Mouse (Mus musculus): ENCODE measurements at regions not wholly inside any gene's neighbourhood (a gene's known extent, or its start where the extent isn't known, plus 50 kb on each side); places are given as distances from the start of the nearest gene placed in this dataset.

DNA sequence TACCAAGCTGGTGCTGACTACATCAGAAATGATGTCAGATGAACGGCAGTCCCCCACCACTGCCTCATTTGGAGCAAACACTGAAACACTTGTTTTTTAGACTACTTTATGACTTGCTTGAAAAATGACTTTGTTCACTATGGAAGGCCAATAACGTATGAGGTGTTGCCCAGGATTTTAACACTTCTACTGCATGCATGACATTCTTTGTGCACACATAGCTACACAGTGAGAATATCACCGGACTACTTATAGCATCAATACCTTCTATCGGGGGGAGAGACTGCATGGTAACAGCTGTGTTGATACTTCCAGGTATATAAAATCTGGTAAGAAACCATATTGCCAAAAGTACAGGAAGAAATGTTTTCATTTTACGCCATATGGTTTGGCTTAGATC lies 364.5 kb downstream of the Fbxo8 start:
- no peak for DNase-seq
- 86% methylated on average over 5 of the region's 5 CpGs for WGBS

GRCm38 (mm10) chr8:56915989-56916388 lies 365.1 kb downstream of the Fbxo8 start:
- no peak overlapping the region for H3K4me3 ChIP-seq (replicated peaks; ENCODE audit: extremely low read depth, low read depth, low read length)
- DNase-seq: no peak
- WGBS: 76% methylated on average over 5 of the region's 5 CpGs
- H3K4me1 ChIP-seq (ENCODE audit: control insufficient read depth, insufficient read depth, low read length): no peaks in the 10 kb centered on the region
- no peak for TF ChIP-seq CTCF (IDR thresholded peaks at IDR 0.05; ENCODE audit: insufficient read depth, low read length)
- TF ChIP-seq POLR2A (IDR thresholded peaks at IDR 0.05; ENCODE audit: borderline replicate concordance, extremely low read depth, low read depth, low read length): no peak

More for the DNA sequence above, 364.5 kb downstream of the Fbxo8 start:
- Histone ChIP-seq H3K4me3 (replicated peaks; ENCODE audit: extremely low read depth, low read depth, low read length) (no peak overlapping the region), H3K4me1 (ENCODE audit: control insufficient read depth, insufficient read depth, low read length) (no peaks in the 10 kb centered on the region)
- TF ChIP-seq CTCF (IDR thresholded peaks at IDR 0.05; ENCODE audit: insufficient read depth, low read length) (no peak), POLR2A (IDR thresholded peaks at IDR 0.05; ENCODE audit: borderline replicate concordance, extremely low read depth, low read depth, low read length) (no peak)

GRCm38 (mm10) chr8:56924724-56925123 lies 373.8 kb downstream of the Fbxo8 start:
- no peak overlapping the region for H3K4me3 ChIP-seq (replicated peaks; ENCODE audit: extremely low read depth, low read depth, low read length)
- TF ChIP-seq POLR2A (IDR thresholded peaks at IDR 0.05; ENCODE audit: borderline replicate concordance, extremely low read depth, low read depth, low read length): no peak
- no peak for TF ChIP-seq CTCF (IDR thresholded peaks at IDR 0.05; ENCODE audit: insufficient read depth, low read length)
- H3K4me1 ChIP-seq (ENCODE audit: control insufficient read depth, insufficient read depth, low read length): no peaks in the 10 kb centered on the region
- no peak for DNase-seq
- 3% methylated on average over 1 of the region's 1 CpGs for WGBS

DNA sequence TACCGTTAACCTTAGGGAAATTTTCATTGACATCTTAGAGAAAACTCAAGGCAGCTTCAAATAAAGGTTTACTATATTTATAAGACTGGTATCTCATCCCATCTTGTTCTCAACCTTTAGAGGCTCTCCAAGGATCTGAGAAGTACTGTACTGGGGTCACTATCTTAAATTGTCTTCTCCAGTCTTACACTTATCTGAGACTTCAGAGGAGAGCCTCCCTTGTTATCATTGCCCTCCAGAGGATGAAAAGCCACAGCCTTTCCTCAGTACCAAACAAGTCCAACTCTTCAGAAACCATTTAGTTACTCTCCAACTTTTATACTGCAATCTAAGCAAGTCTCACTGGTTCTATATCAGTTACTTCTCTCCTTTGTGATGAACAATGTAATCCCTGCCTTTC lies 376.3 kb downstream of the Fbxo8 start:
- Histone ChIP-seq H3K4me1 (ENCODE audit: control insufficient read depth, insufficient read depth, low read length) (no peaks in the 10 kb centered on the region), H3K4me3 (replicated peaks; ENCODE audit: extremely low read depth, low read depth, low read length) (no peak overlapping the region)
- WGBS: 82% methylated on average over 1 of the region's 1 CpGs
- no peak for DNase-seq
- TF ChIP-seq CTCF (IDR thresholded peaks at IDR 0.05; ENCODE audit: insufficient read depth, low read length) (no peak), POLR2A (IDR thresholded peaks at IDR 0.05; ENCODE audit: borderline replicate concordance, extremely low read depth, low read depth, low read length) (no peak)

GRCm38 (mm10) chr8:56929076-56929475 lies 378.2 kb downstream of the Fbxo8 start:
- Histone ChIP-seq H3K4me3 (replicated peaks; ENCODE audit: extremely low read depth, low read depth, low read length) (no peak overlapping the region), H3K4me1 (ENCODE audit: control insufficient read depth, insufficient read depth, low read length) (no peaks in the 10 kb centered on the region)
- WGBS: 72% methylated on average over 6 of the region's 6 CpGs
- no peak for TF ChIP-seq CTCF (IDR thresholded peaks at IDR 0.05; ENCODE audit: insufficient read depth, low read length)
- TF ChIP-seq POLR2A (IDR thresholded peaks at IDR 0.05; ENCODE audit: borderline replicate concordance, extremely low read depth, low read depth, low read length): no peak
- no peak for DNase-seq

GRCm38 (mm10) chr8:56932421-56932820 lies 381.5 kb downstream of the Fbxo8 start:
- no peak for DNase-seq
- Histone ChIP-seq H3K4me3 (replicated peaks; ENCODE audit: extremely low read depth, low read depth, low read length) (no peak overlapping the region), H3K4me1 (ENCODE audit: control insufficient read depth, insufficient read depth, low read length) (no peaks in the 10 kb centered on the region)
- TF ChIP-seq POLR2A (IDR thresholded peaks at IDR 0.05; ENCODE audit: borderline replicate concordance, extremely low read depth, low read depth, low read length) (no peak), CTCF (IDR thresholded peaks at IDR 0.05; ENCODE audit: insufficient read depth, low read length) (no peak)
- WGBS: 38% methylated on average over 6 of the region's 6 CpGs

DNA sequence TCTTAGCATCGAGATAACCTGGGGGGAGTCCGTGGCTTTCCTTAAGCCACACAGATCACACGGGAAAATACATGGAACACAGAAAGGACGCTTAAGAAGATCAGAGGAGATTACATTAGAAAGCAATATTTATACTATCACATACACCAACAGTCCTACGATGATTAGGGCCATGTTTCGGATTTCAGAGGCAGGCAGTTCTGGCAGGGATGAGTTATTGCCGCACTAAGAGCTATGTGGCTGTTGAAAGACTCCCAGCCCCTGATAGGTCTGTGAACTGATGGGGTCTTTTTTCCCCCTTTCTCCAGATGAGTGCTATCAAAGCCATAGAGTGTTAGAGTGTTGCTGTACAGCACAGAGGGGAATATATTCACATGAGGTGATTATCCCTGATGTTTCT lies 358.6 kb upstream of the Hand2 start:
- no peaks in the 10 kb centered on the region for H3K4me1 ChIP-seq (ENCODE audit: control insufficient read depth, insufficient read depth, low read length)
- 50% methylated on average over 7 of the region's 7 CpGs for WGBS
- no peak overlapping the region for H3K4me3 ChIP-seq (replicated peaks; ENCODE audit: extremely low read depth, low read depth, low read length)
- TF ChIP-seq POLR2A (IDR thresholded peaks at IDR 0.05; ENCODE audit: borderline replicate concordance, extremely low read depth, low read depth, low read length) (no peak), CTCF (IDR thresholded peaks at IDR 0.05; ENCODE audit: insufficient read depth, low read length) (no peak)
- no peak for DNase-seq

DNA sequence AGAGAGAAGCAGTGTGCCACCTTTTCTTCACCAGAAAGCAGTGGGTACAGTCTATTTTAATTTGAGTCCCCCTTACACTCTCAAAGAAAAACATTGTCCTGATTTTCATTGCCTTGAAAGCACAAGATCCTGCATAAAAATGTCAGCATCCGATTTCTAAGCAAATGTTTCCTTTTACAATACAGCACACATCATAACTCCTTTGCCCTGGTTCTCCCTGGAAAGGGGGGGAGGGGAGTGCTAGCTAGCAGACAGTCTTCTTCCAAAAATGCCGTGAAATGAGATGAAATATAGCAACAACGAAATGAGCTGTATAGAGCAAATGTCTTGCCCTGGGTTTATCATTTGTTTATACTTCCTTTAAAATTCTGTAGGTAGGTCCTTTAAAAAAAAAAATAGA lies 350.5 kb upstream of the Hand2 start:
- H3K4me3 ChIP-seq (replicated peaks; ENCODE audit: extremely low read depth, low read depth, low read length): no peak overlapping the region
- no peak for DNase-seq
- 30% methylated on average over 3 of the region's 3 CpGs for WGBS
- no peak for TF ChIP-seq CTCF (IDR thresholded peaks at IDR 0.05; ENCODE audit: insufficient read depth, low read length)
- H3K4me1 ChIP-seq (ENCODE audit: control insufficient read depth, insufficient read depth, low read length): no peaks in the 10 kb centered on the region

DNA sequence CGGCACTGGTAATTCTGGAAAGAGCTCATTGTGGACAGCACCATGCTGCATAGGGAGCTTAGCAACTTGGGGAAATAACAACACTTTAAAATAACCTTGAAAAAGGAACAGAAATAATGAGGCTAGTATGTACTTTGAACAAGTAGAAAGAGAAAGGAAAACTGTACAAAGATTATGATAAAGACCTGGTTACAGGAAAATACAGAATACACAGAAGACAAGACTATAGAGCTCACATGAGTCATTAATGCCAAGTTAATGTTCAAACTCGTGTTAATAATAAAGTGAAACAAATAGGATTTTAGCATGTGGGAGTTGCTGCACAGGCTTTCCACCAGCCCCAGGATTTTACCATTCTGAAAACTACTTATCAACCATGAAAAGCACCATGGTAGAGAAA lies 341.8 kb upstream of the Hand2 start:
- no peaks in the 10 kb centered on the region for H3K4me1 ChIP-seq (ENCODE audit: control insufficient read depth, insufficient read depth, low read length)
- DNase-seq: no peak
- H3K4me3 ChIP-seq (replicated peaks; ENCODE audit: extremely low read depth, low read depth, low read length): no peak overlapping the region
- TF ChIP-seq POLR2A (IDR thresholded peaks at IDR 0.05; ENCODE audit: borderline replicate concordance, extremely low read depth, low read depth, low read length) (no peak), CTCF (IDR thresholded peaks at IDR 0.05; ENCODE audit: insufficient read depth, low read length) (no peak)
- WGBS: 57% methylated on average over 2 of the region's 2 CpGs

- 65% methylated on average over 13 of the region's 13 CpGs for WGBS
- Histone ChIP-seq H3K4me3 (replicated peaks; ENCODE audit: extremely low read depth, low read depth, low read length) (no peak overlapping the region), H3K4me1 (ENCODE audit: control insufficient read depth, insufficient read depth, low read length) (no peaks in the 10 kb centered on the region)
- TF ChIP-seq CTCF (IDR thresholded peaks at IDR 0.05; ENCODE audit: insufficient read depth, low read length): no peak
- TF ChIP-seq POLR2A (IDR thresholded peaks at IDR 0.05; ENCODE audit: borderline replicate concordance, extremely low read depth, low read depth, low read length): no peak
- no peak for DNase-seq
Measured at GRCm38 (mm10) chr8:56979416-56979815, 341.4 kb upstream of the Hand2 start.
